10 mouse cellular contexts compared by ENCODE assay signal in the genomic region with DNA sequence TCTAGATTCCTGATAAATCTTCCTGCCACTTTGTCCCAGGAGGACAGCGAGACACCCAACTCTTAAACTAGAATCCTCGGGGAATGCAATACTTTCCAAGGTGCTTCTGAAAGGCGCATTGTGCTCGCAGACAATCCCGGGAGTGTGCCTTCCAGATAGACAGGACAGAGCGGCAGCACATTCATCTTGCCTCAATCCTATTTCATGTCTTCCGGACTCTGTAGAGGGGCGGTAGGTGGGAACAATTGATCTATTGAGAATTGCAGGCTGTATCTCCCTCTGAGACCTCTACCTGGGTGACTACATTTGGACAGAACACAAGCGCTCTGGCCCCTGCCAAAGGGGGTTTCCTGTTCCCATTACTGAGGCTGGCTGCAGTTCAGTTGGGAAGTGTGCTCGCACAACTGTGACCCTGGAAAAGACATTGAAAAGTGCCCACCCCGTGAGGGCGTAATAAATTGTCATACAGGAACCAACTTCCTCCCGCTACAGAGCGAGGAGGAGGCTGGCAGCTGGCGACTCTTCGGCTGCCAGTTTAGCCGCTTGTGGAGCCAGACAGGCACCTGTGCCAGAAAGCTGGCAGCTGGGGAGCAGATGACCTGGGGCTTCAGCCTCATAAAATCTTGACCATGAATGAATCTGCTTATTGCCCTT. TPM values are rescaled to one million over a fixed set of nuclear protein-coding genes. Genes with fewer than 3 reads are reported as not detected.
DNase-seq lines count a peak whose midpoint lies in the region; ATAC-seq and TF ChIP-seq lines count a peak whose summit lies in the region.
"Had no signal": no experiment of that assay in that cellular context is flagged by ENCODE, and none has a peak within 500 bp of the region (broad histone marks: within the 10 kb centered on the region; RNA-seq: fewer than 3 reads in every experiment).

No protein-coding gene starts in this region.

- H3K27ac ChIP-seq in forebrain, embryonic 15.5 days (replicated peaks) = peak overlapping the region; percentile 27; the same call in 1 of the 2 replicates
- H3K27ac ChIP-seq in forebrain, embryonic 12.5 days = no peak overlapping the region
- no peak overlapping the region for H3K27ac ChIP-seq in midbrain, postnatal 0 days (ENCODE audit: low read depth, low read length)
- H3K27ac ChIP-seq in midbrain, embryonic 16.5 days (ENCODE audit: low read length) = no peak overlapping the region
- no peak overlapping the region for H3K27ac ChIP-seq in hindbrain, postnatal 0 days
- H3K27ac ChIP-seq in neural tube, embryonic 15.5 days (replicated peaks) = no peak overlapping the region; the same call in 1 of the 2 replicates
- no peak overlapping the region for H3K27ac ChIP-seq in left cerebral cortex, adult 2 months

- H3K9ac ChIP-seq in forebrain, embryonic 15.5 days (replicated peaks) = no peak overlapping the region
- H3K9ac ChIP-seq in forebrain, embryonic 12.5 days = no peak overlapping the region
- no peak overlapping the region for H3K9ac ChIP-seq in midbrain, postnatal 0 days (replicated peaks; ENCODE audit: low read length, poor library complexity, severe bottlenecking)
- no peak overlapping the region for H3K9ac ChIP-seq in midbrain, embryonic 16.5 days (ENCODE audit: low read depth, low read length)
- no peak overlapping the region for H3K9ac ChIP-seq in hindbrain, postnatal 0 days (replicated peaks; ENCODE audit: low read length)
- no peak overlapping the region for H3K9ac ChIP-seq in neural tube, embryonic 15.5 days (replicated peaks)

- intact Hi-C loops in left cerebral cortex, adult 2 months (cut with DNase I) = no loop called here

- peaks cover 5% of the 10 kb centered on the region; the same call in 1 of the 2 replicates for H3K9me3 ChIP-seq in forebrain, embryonic 15.5 days
- H3K9me3 ChIP-seq in forebrain, embryonic 12.5 days = no peaks in the 10 kb centered on the region
- no peaks in the 10 kb centered on the region for H3K9me3 ChIP-seq in midbrain, postnatal 0 days (ENCODE audit: low read length)
- H3K9me3 ChIP-seq in midbrain, embryonic 16.5 days (replicated peaks; ENCODE audit: control insufficient read depth, low read length, poor library complexity, severe bottlenecking) = peaks cover 3% of the 10 kb centered on the region; the same call in 1 of the 2 replicates
- no peaks in the 10 kb centered on the region for H3K9me3 ChIP-seq in hindbrain, postnatal 0 days (ENCODE audit: low read length)
- no peaks in the 10 kb centered on the region for H3K9me3 ChIP-seq in neural tube, embryonic 15.5 days (replicated peaks)

- H3K4me1 ChIP-seq in forebrain, embryonic 15.5 days = peaks cover 25% of the 10 kb centered on the region
- H3K4me1 ChIP-seq in forebrain, embryonic 12.5 days = 0 out of 2 replicates have a peak, but pooled peaks cover 3% of the 10 kb centered on the region
- H3K4me1 ChIP-seq in midbrain, postnatal 0 days (ENCODE audit: insufficient read depth, low read length) = no peaks in the 10 kb centered on the region
- H3K4me1 ChIP-seq in midbrain, embryonic 16.5 days (ENCODE audit: control insufficient read depth, insufficient read depth, low read length) = peaks cover 7% of the 10 kb centered on the region; the same call in 1 of the 2 replicates
- H3K4me1 ChIP-seq in hindbrain, postnatal 0 days (ENCODE audit: insufficient read depth, low read length) = peaks cover 8% of the 10 kb centered on the region; the same call in 1 of the 2 replicates
- H3K4me1 ChIP-seq in neural tube, embryonic 15.5 days = peaks cover 22% of the 10 kb centered on the region

- H3K4me3 ChIP-seq in forebrain, embryonic 15.5 days = no peak overlapping the region
- no peak overlapping the region for H3K4me3 ChIP-seq in forebrain, embryonic 12.5 days (replicated peaks)
- no peak overlapping the region for H3K4me3 ChIP-seq in midbrain, postnatal 0 days (ENCODE audit: low read depth, low read length)
- no peak overlapping the region for H3K4me3 ChIP-seq in midbrain, embryonic 16.5 days (ENCODE audit: low read depth, low read length)
- H3K4me3 ChIP-seq in hindbrain, postnatal 0 days (ENCODE audit: low read length) = no peak overlapping the region
- H3K4me3 ChIP-seq in neural tube, embryonic 15.5 days (replicated peaks) = no peak overlapping the region
- H3K4me3 ChIP-seq in left cerebral cortex, adult 2 months = no peak overlapping the region

- peak overlapping the region; percentile 11 for H3K4me2 ChIP-seq in forebrain, embryonic 15.5 days (replicated peaks)
- H3K4me2 ChIP-seq in forebrain, embryonic 12.5 days = no peak overlapping the region
- H3K4me2 ChIP-seq in midbrain, postnatal 0 days (ENCODE audit: low read depth, low read length, poor library complexity, severe bottlenecking) = no peak overlapping the region
- H3K4me2 ChIP-seq in midbrain, embryonic 16.5 days (ENCODE audit: low read length) = no peak overlapping the region
- H3K4me2 ChIP-seq in hindbrain, postnatal 0 days (ENCODE audit: low read depth, low read length) = peak overlapping the region; percentile 31
- peak overlapping the region; percentile 31 for H3K4me2 ChIP-seq in neural tube, embryonic 15.5 days

- no peaks in the 10 kb centered on the region for H3K27me3 ChIP-seq in forebrain, embryonic 15.5 days
- H3K27me3 ChIP-seq in forebrain, embryonic 12.5 days = no peaks in the 10 kb centered on the region
- no peaks in the 10 kb centered on the region for H3K27me3 ChIP-seq in midbrain, postnatal 0 days (ENCODE audit: insufficient read depth, low read length)
- no peaks in the 10 kb centered on the region for H3K27me3 ChIP-seq in midbrain, embryonic 16.5 days (ENCODE audit: control insufficient read depth, insufficient read depth, low read depth, low read length)
- H3K27me3 ChIP-seq in hindbrain, postnatal 0 days (ENCODE audit: insufficient read depth, low read length) = no peaks in the 10 kb centered on the region
- H3K27me3 ChIP-seq in neural tube, embryonic 15.5 days (replicated peaks) = no peaks in the 10 kb centered on the region

- WGBS in forebrain, embryonic 15.5 days = 67% methylated on average over 17 of the region's 17 CpGs
- 85% methylated on average over 17 of the region's 17 CpGs for WGBS in forebrain, embryonic 12.5 days
- 76% methylated on average over 17 of the region's 17 CpGs for WGBS in midbrain, postnatal 0 days
- WGBS in midbrain, embryonic 16.5 days = 78% methylated on average over 17 of the region's 17 CpGs
- WGBS in hindbrain, postnatal 0 days = 49% methylated on average over 17 of the region's 17 CpGs
- 42% methylated on average over 17 of the region's 17 CpGs for WGBS in neural tube, embryonic 15.5 days

- no peak for TF ChIP-seq CTCF in midbrain, postnatal 0 days (IDR thresholded peaks at IDR 0.05)
- TF ChIP-seq CTCF in hindbrain, postnatal 0 days (IDR thresholded peaks at IDR 0.05; ENCODE audit: low read depth) = no peak
- no peak for TF ChIP-seq CTCF in left cerebral cortex, adult 2 months (IDR thresholded peaks at IDR 0.05)

- H3K36me3 ChIP-seq in forebrain, embryonic 15.5 days = no peaks in the 10 kb centered on the region
- H3K36me3 ChIP-seq in forebrain, embryonic 12.5 days (replicated peaks) = no peaks in the 10 kb centered on the region
- no peaks in the 10 kb centered on the region for H3K36me3 ChIP-seq in midbrain, postnatal 0 days (ENCODE audit: insufficient read depth, low read length)
- no peaks in the 10 kb centered on the region for H3K36me3 ChIP-seq in midbrain, embryonic 16.5 days (ENCODE audit: control insufficient read depth, insufficient read depth, low read length)
- H3K36me3 ChIP-seq in hindbrain, postnatal 0 days (ENCODE audit: insufficient read depth, low read length) = no peaks in the 10 kb centered on the region
- H3K36me3 ChIP-seq in neural tube, embryonic 15.5 days = no peaks in the 10 kb centered on the region

- peak; percentile 75 for DNase-seq in midbrain, postnatal 0 days (ENCODE audit: low spot score)
- peak; percentile 78 for DNase-seq in hindbrain, postnatal 0 days (ENCODE audit: low spot score)
- DNase-seq in left cerebral cortex, adult 2 months (ENCODE audit: extremely low spot score in 1 of 2, low spot score in 2 of 2) = no peak
- DNase-seq in c-Kit-positive CD71-positive TER-119-positive erythroid progenitor cells, embryonic 14.5 days (ENCODE audit: low spot score) = no peak

- ATAC-seq in forebrain, embryonic 15.5 days (replicated peaks) = peak; percentile 46; the same call in 1 of the 2 replicates
- no peak for ATAC-seq in forebrain, embryonic 12.5 days (ENCODE audit: low FRiP score)
- no peak for ATAC-seq in midbrain, postnatal 0 days (ENCODE audit: low FRiP score)
- ATAC-seq in midbrain, embryonic 16.5 days = no peak
- peak; percentile 53; the same call in 1 of the 2 replicates for ATAC-seq in hindbrain, postnatal 0 days
- ATAC-seq in neural tube, embryonic 15.5 days (ENCODE audit: low FRiP score) = peak; percentile 65

RNA-seq across cellular contexts. Expression of a gene that starts 45.0 kb away (rescaled TPM):
- polyA plus RNA-seq in forebrain, embryonic 15.5 days (2015; fragmentation: Nextera tagmentation; extraction: Ambion mirVana) = 0.47 TPM in 1 of 2 replicates, not detected in the other
- polyA plus RNA-seq in forebrain, embryonic 12.5 days (2016; fragmentation: Nextera tagmentation; extraction: Ambion mirVana) = not detected in 2 replicates
- total RNA-seq in midbrain, postnatal 0 days (2014; rRNA removed) = not detected in 2 replicates
- polyA plus RNA-seq in midbrain, postnatal 0 days (2015; fragmentation: Nextera tagmentation; extraction: Ambion mirVana) = 0.31 and 0.65 TPM in 2 replicates
- polyA plus RNA-seq in midbrain, embryonic 16.5 days (2015; fragmentation: Nextera tagmentation; extraction: Ambion mirVana) = not detected in 2 replicates
- total RNA-seq in hindbrain, postnatal 0 days (2014; rRNA removed) = not detected in 2 replicates
- 0.33 TPM in 1 of 2 replicates, not detected in the other for polyA plus RNA-seq in hindbrain, postnatal 0 days (2015; fragmentation: Nextera tagmentation; extraction: Ambion mirVana)
- 0.23 and 0.63 TPM in 2 replicates for polyA plus RNA-seq in neural tube, embryonic 15.5 days (2015; fragmentation: Nextera tagmentation; extraction: Ambion mirVana)
- total RNA-seq in left cerebral cortex, adult 2 months (2021) = 1 to 10 TPM in 1 of 2 experiments, not detected in 1; 1.0 TPM
- total RNA-seq: heart, postnatal 36 days had no signal
- polyA plus RNA-seq: spleen, adult 2 months had no signal

RNA-seq across cellular contexts. Expression of a gene that starts 52.6 kb away (rescaled TPM):
- 12.8 and 14.4 TPM in 2 replicates for polyA plus RNA-seq in forebrain, embryonic 15.5 days (2015; fragmentation: Nextera tagmentation; extraction: Ambion mirVana)
- 11.3 and 14.2 TPM in 2 replicates for polyA plus RNA-seq in forebrain, embryonic 12.5 days (2016; fragmentation: Nextera tagmentation; extraction: Ambion mirVana)
- total RNA-seq in midbrain, postnatal 0 days (2014; rRNA removed) = 24.5 and 26.8 TPM in 2 replicates
- 9.6 TPM in 2 replicates for polyA plus RNA-seq in midbrain, postnatal 0 days (2015; fragmentation: Nextera tagmentation; extraction: Ambion mirVana)
- 12.5 and 13.0 TPM in 2 replicates for polyA plus RNA-seq in midbrain, embryonic 16.5 days (2015; fragmentation: Nextera tagmentation; extraction: Ambion mirVana)
- total RNA-seq in hindbrain, postnatal 0 days (2014; rRNA removed) = 25.5 and 31.6 TPM in 2 replicates
- 6.9 and 7.8 TPM in 2 replicates for polyA plus RNA-seq in hindbrain, postnatal 0 days (2015; fragmentation: Nextera tagmentation; extraction: Ambion mirVana)
- polyA plus RNA-seq in neural tube, embryonic 15.5 days (2015; fragmentation: Nextera tagmentation; extraction: Ambion mirVana) = 8.7 and 9.9 TPM in 2 replicates
- total RNA-seq in left cerebral cortex, adult 2 months (2021) = 10 to 100 TPM; 24.5 TPM

Comparison
In these comparisons a context has a peak if more than half of its experiments do, and no peak if none do; other contexts are left out.
1. ATAC-seq: peak in forebrain, embryonic 15.5 days (single experiment), hindbrain, postnatal 0 days (single experiment) and neural tube, embryonic 15.5 days (single experiment); none in forebrain, embryonic 12.5 days (single experiment), midbrain, postnatal 0 days (single experiment) and midbrain, embryonic 16.5 days (single experiment).
2. H3K4me2 ChIP-seq: peak in forebrain, embryonic 15.5 days (single experiment), hindbrain, postnatal 0 days (single experiment) and neural tube, embryonic 15.5 days (single experiment); none in forebrain, embryonic 12.5 days (single experiment), midbrain, postnatal 0 days (single experiment) and midbrain, embryonic 16.5 days (single experiment).
3. DNase-seq: peak in midbrain, postnatal 0 days (single experiment) and hindbrain, postnatal 0 days (single experiment); none in left cerebral cortex, adult 2 months (0 of 2) and c-Kit-positive CD71-positive TER-119-positive erythroid progenitor cells, embryonic 14.5 days (single experiment).